Mouse (Mus musculus): ENCODE results near the gene Hinfp. TPM values are rescaled to one million over a fixed set of nuclear protein-coding genes. Genes with fewer than 3 reads are reported as not detected.

The Hinfp gene
- polyA plus RNA-seq, 1 experiment from 2014 or later, result 15.3 TPM

GRCm38 (mm10) chr9:44343781-44344421 is 38.4 kb upstream of the Hinfp start, which contains the start of gene Hmbs:
Gene Hmbs, minus strand, starts transcription at chr9:44344228.
- peak; percentile 90 for ATAC-seq (replicated peaks; ENCODE audit: insufficient number of reproducible peaks, low FRiP score, low TSS enrichment)
- H3K9ac ChIP-seq (ENCODE audit: low read depth, low read length), result peak within 1 kb of the TSS; percentile 94
- H3K4me2 ChIP-seq, result peak within 1 kb of the TSS; percentile 63
- H3K36me3 ChIP-seq (ENCODE audit: control insufficient read depth, insufficient read depth, low read length), result peaks cover 18% of the 10 kb centered on the region
- H3K27ac ChIP-seq (ENCODE audit: low read depth, low read length), result peak within 1 kb of the TSS; percentile 100
- no peaks in the 10 kb centered on the region for H3K9me3 ChIP-seq (replicated peaks; ENCODE audit: control insufficient read depth, low read length)
- peaks cover 16% of the 10 kb centered on the region for H3K4me1 ChIP-seq (ENCODE audit: control insufficient read depth, insufficient read depth, low read length)
- peak within 1 kb of the TSS; percentile 84 for H3K4me3 ChIP-seq (ENCODE audit: low read depth, low read length)
- under 1% methylated on average over 39 of the region's 39 CpGs for WGBS (ENCODE audit: insufficient replicate concordance)
- H3K27me3 ChIP-seq (ENCODE audit: control insufficient read depth, insufficient read depth, low read length), result no peaks in the 10 kb centered on the region

GRCm38 (mm10) chr9:44343290-44343689 is 37.8 kb upstream of the Hinfp start:
- Histone ChIP-seq H3K4me3 (ENCODE audit: low read depth, low read length) (peak overlapping the region; percentile 84), H3K9ac (ENCODE audit: low read depth, low read length) (peak overlapping the region; percentile 94), H3K36me3 (ENCODE audit: control insufficient read depth, insufficient read depth, low read length) (peaks cover 17% of the 10 kb centered on the region), H3K27ac (ENCODE audit: low read depth, low read length) (peak overlapping the region; percentile 100), H3K9me3 (replicated peaks; ENCODE audit: control insufficient read depth, low read length) (no peaks in the 10 kb centered on the region), H3K27me3 (ENCODE audit: control insufficient read depth, insufficient read depth, low read length) (no peaks in the 10 kb centered on the region), H3K4me2 (peak overlapping the region; percentile 63), H3K4me1 (ENCODE audit: control insufficient read depth, insufficient read depth, low read length) (peaks cover 16% of the 10 kb centered on the region)
- WGBS (ENCODE audit: insufficient replicate concordance), result 5% methylated on average over 6 of the region's 6 CpGs
- peak; percentile 76 for ATAC-seq (replicated peaks; ENCODE audit: insufficient number of reproducible peaks, low FRiP score, low TSS enrichment)

GRCm38 (mm10) chr9:44342605-44343004 is 37.1 kb upstream of the Hinfp start:
- H3K4me1 ChIP-seq (ENCODE audit: control insufficient read depth, insufficient read depth, low read length), result peaks cover 17% of the 10 kb centered on the region
- H3K27me3 ChIP-seq (ENCODE audit: control insufficient read depth, insufficient read depth, low read length), result no peaks in the 10 kb centered on the region
- H3K9me3 ChIP-seq (replicated peaks; ENCODE audit: control insufficient read depth, low read length), result no peaks in the 10 kb centered on the region
- peak overlapping the region; percentile 84 for H3K4me3 ChIP-seq (ENCODE audit: low read depth, low read length)
- 64% methylated on average over 1 of the region's 1 CpGs for WGBS (ENCODE audit: insufficient replicate concordance)
- peaks cover 15% of the 10 kb centered on the region for H3K36me3 ChIP-seq (ENCODE audit: control insufficient read depth, insufficient read depth, low read length)
- peak overlapping the region; percentile 100 for H3K27ac ChIP-seq (ENCODE audit: low read depth, low read length)
- H3K9ac ChIP-seq (ENCODE audit: low read depth, low read length), result peak overlapping the region; percentile 94
- ATAC-seq (replicated peaks; ENCODE audit: insufficient number of reproducible peaks, low FRiP score, low TSS enrichment), result no peak
- H3K4me2 ChIP-seq, result peak overlapping the region; percentile 63

- Histone ChIP-seq H3K27me3 (ENCODE audit: control insufficient read depth, insufficient read depth, low read length) (no peaks in the 10 kb centered on the region), H3K9ac (ENCODE audit: low read depth, low read length) (peak overlapping the region; percentile 94), H3K36me3 (ENCODE audit: control insufficient read depth, insufficient read depth, low read length) (peaks cover 11% of the 10 kb centered on the region), H3K4me3 (ENCODE audit: low read depth, low read length) (peak overlapping the region; percentile 84), H3K27ac (ENCODE audit: low read depth, low read length) (peak overlapping the region; percentile 100), H3K4me1 (ENCODE audit: control insufficient read depth, insufficient read depth, low read length) (peaks cover 19% of the 10 kb centered on the region), H3K4me2 (peak overlapping the region; percentile 63), H3K9me3 (replicated peaks; ENCODE audit: control insufficient read depth, low read length) (no peaks in the 10 kb centered on the region)
- 37% methylated on average over 3 of the region's 3 CpGs for WGBS (ENCODE audit: insufficient replicate concordance)
- ATAC-seq (replicated peaks; ENCODE audit: insufficient number of reproducible peaks, low FRiP score, low TSS enrichment), result peak; percentile 72
Measured at GRCm38 (mm10) chr9:44342173-44342572, 36.7 kb upstream of the Hinfp start.

- ATAC-seq (replicated peaks; ENCODE audit: insufficient number of reproducible peaks, low FRiP score, low TSS enrichment), result no peak
- Histone ChIP-seq H3K4me3 (ENCODE audit: low read depth, low read length) (peak overlapping the region; percentile 39), H3K27ac (ENCODE audit: low read depth, low read length) (peak overlapping the region; percentile 100), H3K27me3 (ENCODE audit: control insufficient read depth, insufficient read depth, low read length) (no peaks in the 10 kb centered on the region), H3K9me3 (replicated peaks; ENCODE audit: control insufficient read depth, low read length) (no peaks in the 10 kb centered on the region), H3K9ac (ENCODE audit: low read depth, low read length) (peak overlapping the region; percentile 94), H3K36me3 (ENCODE audit: control insufficient read depth, insufficient read depth, low read length) (peaks cover 7% of the 10 kb centered on the region), H3K4me1 (ENCODE audit: control insufficient read depth, insufficient read depth, low read length) (peaks cover 22% of the 10 kb centered on the region), H3K4me2 (no peak overlapping the region; the same call in 1 of the 2 replicates)
- WGBS (ENCODE audit: insufficient replicate concordance), result 84% methylated on average over 5 of the region's 5 CpGs
Measured at GRCm38 (mm10) chr9:44341487-44341886, 36.0 kb upstream of the Hinfp start.

- ATAC-seq (replicated peaks; ENCODE audit: insufficient number of reproducible peaks, low FRiP score, low TSS enrichment), result no peak
- Histone ChIP-seq H3K27ac (ENCODE audit: low read depth, low read length) (no peak overlapping the region), H3K4me1 (ENCODE audit: control insufficient read depth, insufficient read depth, low read length) (peaks cover 23% of the 10 kb centered on the region), H3K9ac (ENCODE audit: low read depth, low read length) (no peak overlapping the region), H3K9me3 (replicated peaks; ENCODE audit: control insufficient read depth, low read length) (no peaks in the 10 kb centered on the region), H3K27me3 (ENCODE audit: control insufficient read depth, insufficient read depth, low read length) (no peaks in the 10 kb centered on the region), H3K4me2 (peak overlapping the region; percentile 21; the same call in 1 of the 2 replicates), H3K36me3 (ENCODE audit: control insufficient read depth, insufficient read depth, low read length) (peaks cover 7% of the 10 kb centered on the region), H3K4me3 (ENCODE audit: low read depth, low read length) (peak overlapping the region; percentile 16; the same call in 1 of the 2 replicates)
- 85% methylated on average over 5 of the region's 5 CpGs for WGBS (ENCODE audit: insufficient replicate concordance)
Measured at GRCm38 (mm10) chr9:44338574-44338973, 33.1 kb upstream of the Hinfp start.

GRCm38 (mm10) chr9:44337436-44338169 is 32.1 kb upstream of the Hinfp start:
- H3K27ac ChIP-seq (ENCODE audit: low read depth, low read length), result no peak overlapping the region
- H3K27me3 ChIP-seq (ENCODE audit: control insufficient read depth, insufficient read depth, low read length), result no peaks in the 10 kb centered on the region
- ATAC-seq (replicated peaks; ENCODE audit: insufficient number of reproducible peaks, low FRiP score, low TSS enrichment), result no peak
- H3K36me3 ChIP-seq (ENCODE audit: control insufficient read depth, insufficient read depth, low read length), result peaks cover 17% of the 10 kb centered on the region
- H3K4me1 ChIP-seq (ENCODE audit: control insufficient read depth, insufficient read depth, low read length), result peaks cover 16% of the 10 kb centered on the region
- peak overlapping the region; percentile 85 for H3K4me2 ChIP-seq
- peak overlapping the region; percentile 56; the same call in 1 of the 2 replicates for H3K9ac ChIP-seq (ENCODE audit: low read depth, low read length)
- peak overlapping the region; percentile 78 for H3K4me3 ChIP-seq (ENCODE audit: low read depth, low read length)
- 67% methylated on average over 9 of the region's 9 CpGs for WGBS (ENCODE audit: insufficient replicate concordance)
- H3K9me3 ChIP-seq (replicated peaks; ENCODE audit: control insufficient read depth, low read length), result no peaks in the 10 kb centered on the region

GRCm38 (mm10) chr9:44336964-44337363 is 31.5 kb upstream of the Hinfp start:
- Histone ChIP-seq H3K9ac (ENCODE audit: low read depth, low read length) (peak overlapping the region; percentile 40), H3K27me3 (ENCODE audit: control insufficient read depth, insufficient read depth, low read length) (no peaks in the 10 kb centered on the region), H3K4me2 (peak overlapping the region; percentile 85), H3K4me3 (ENCODE audit: low read depth, low read length) (peak overlapping the region; percentile 78), H3K36me3 (ENCODE audit: control insufficient read depth, insufficient read depth, low read length) (peaks cover 20% of the 10 kb centered on the region), H3K27ac (ENCODE audit: low read depth, low read length) (no peak overlapping the region), H3K9me3 (replicated peaks; ENCODE audit: control insufficient read depth, low read length) (no peaks in the 10 kb centered on the region), H3K4me1 (ENCODE audit: control insufficient read depth, insufficient read depth, low read length) (peaks cover 9% of the 10 kb centered on the region; the same call in 1 of the 2 replicates)
- 60% methylated on average over 3 of the region's 3 CpGs for WGBS (ENCODE audit: insufficient replicate concordance)
- ATAC-seq (replicated peaks; ENCODE audit: insufficient number of reproducible peaks, low FRiP score, low TSS enrichment), result no peak
